Mouse (Mus musculus): ENCODE measurements at regions not wholly inside any gene's neighbourhood (a gene's known extent, or its start where the extent isn't known, plus 50 kb on each side); places are given as distances from the start of the nearest gene placed in this dataset.

GRCm38 (mm10) chr2:116181861-116182260 lies 116.2 kb upstream of the Meis2 start:
- peak; percentile 17 for DNase-seq (ENCODE audit: low read depth)
- no peak for TF ChIP-seq CTCF (IDR thresholded peaks at IDR 0.05; ENCODE audit: borderline replicate concordance, extremely low read depth, insufficient read depth, insufficient read length)
- no peak for TF ChIP-seq POLR2A (IDR thresholded peaks at IDR 0.05; ENCODE audit: borderline replicate concordance, extremely low read depth, insufficient read depth, insufficient read length, poor library complexity, severe bottlenecking)

GRCm38 (mm10) chr2:116177155-116177554 lies 111.5 kb upstream of the Meis2 start:
- TF ChIP-seq CTCF (IDR thresholded peaks at IDR 0.05; ENCODE audit: borderline replicate concordance, extremely low read depth, insufficient read depth, insufficient read length) (no peak), POLR2A (IDR thresholded peaks at IDR 0.05; ENCODE audit: borderline replicate concordance, extremely low read depth, insufficient read depth, insufficient read length, poor library complexity, severe bottlenecking) (no peak)
- DNase-seq (ENCODE audit: low read depth), result no peak

- TF ChIP-seq POLR2A (IDR thresholded peaks at IDR 0.05; ENCODE audit: borderline replicate concordance, extremely low read depth, insufficient read depth, insufficient read length, poor library complexity, severe bottlenecking), result no peak
- TF ChIP-seq CTCF (IDR thresholded peaks at IDR 0.05; ENCODE audit: borderline replicate concordance, extremely low read depth, insufficient read depth, insufficient read length), result no peak
- DNase-seq (ENCODE audit: low read depth), result no peak
Measured at GRCm38 (mm10) chr2:116165871-116166770, 100.5 kb upstream of the Meis2 start.

All from brain, embryonic 14.5 days (tissue).